Mouse (Mus musculus): ENCODE data around the gene Fam173a. TPM values are rescaled to one million over a fixed set of nuclear protein-coding genes. Genes with fewer than 3 reads are reported as not detected.

Gene Fam173a
- polyA plus RNA-seq, 1 experiment: 114 TPM

GRCm38 (mm10) chr17:25773549-25774120, 19.1 kb downstream of the Fam173a start, which contains the start of gene Narfl:
Narfl (plus strand) TSS chr17:25773776.
- under 1% methylated on average over 37 of the region's 37 CpGs for WGBS
- DNase-seq: peak; percentile 98
- peak within 1 kb of the TSS; percentile 63 for H3K4me3 ChIP-seq (replicated peaks; ENCODE audit: extremely low read depth, low read depth, low read length)
- H3K4me1 ChIP-seq (ENCODE audit: control insufficient read depth, insufficient read depth, low read length): peaks cover 4% of the 10 kb centered on the region; the same call in 1 of the 2 replicates
- TF ChIP-seq CTCF (IDR thresholded peaks at IDR 0.05; ENCODE audit: insufficient read depth, low read length) (peak; percentile 83), POLR2A (IDR thresholded peaks at IDR 0.05; ENCODE audit: borderline replicate concordance, extremely low read depth, low read depth, low read length) (peak; percentile 87)

DNA sequence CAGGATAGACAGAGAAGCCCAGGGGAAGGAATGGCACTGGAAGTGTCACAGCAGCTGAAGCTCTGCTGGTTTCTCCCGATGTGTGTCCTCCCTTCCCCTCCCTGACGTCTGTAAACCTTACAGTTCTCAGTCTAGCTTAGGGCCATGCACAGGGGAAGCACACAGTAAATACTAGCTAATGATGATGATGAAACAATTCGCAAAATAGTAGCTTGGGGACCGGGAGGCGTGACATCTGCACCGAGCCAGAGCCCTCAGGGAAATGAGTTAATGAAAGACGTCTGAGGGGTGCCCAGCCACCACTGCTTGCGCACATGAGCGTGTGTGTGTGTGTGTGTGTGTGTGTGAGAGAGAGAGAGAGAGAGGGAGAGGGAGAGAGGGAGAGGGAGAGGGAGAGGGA, 23.4 kb downstream of the Fam173a start:
- Histone ChIP-seq H3K4me3 (replicated peaks; ENCODE audit: extremely low read depth, low read depth, low read length) (no peak overlapping the region), H3K4me1 (ENCODE audit: control insufficient read depth, insufficient read depth, low read length) (peaks cover 3% of the 10 kb centered on the region; the same call in 1 of the 2 replicates)
- no peak for DNase-seq
- 51% methylated on average over 9 of the region's 9 CpGs for WGBS
- TF ChIP-seq POLR2A (IDR thresholded peaks at IDR 0.05; ENCODE audit: borderline replicate concordance, extremely low read depth, low read depth, low read length): no peak

DNA sequence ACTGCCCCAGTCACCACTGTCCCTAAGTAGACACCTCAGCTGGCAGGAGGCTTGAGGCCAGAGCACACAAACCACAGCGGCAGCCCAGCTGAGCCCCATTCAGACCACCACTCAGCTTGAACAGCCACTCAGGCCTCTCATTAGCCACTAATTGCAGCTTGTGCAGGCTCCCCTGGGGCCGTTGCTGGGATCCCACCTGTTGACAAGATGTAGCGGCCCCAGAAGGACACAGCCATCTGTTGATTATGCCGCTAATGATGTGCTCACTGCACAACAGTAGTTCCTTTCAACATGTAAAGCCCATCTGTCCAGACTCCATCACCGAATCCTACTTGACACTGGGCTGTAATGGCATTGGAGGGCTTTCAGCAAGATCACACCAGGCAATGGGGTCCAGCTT, 26.8 kb downstream of the Fam173a start:
- TF ChIP-seq POLR2A (IDR thresholded peaks at IDR 0.05; ENCODE audit: borderline replicate concordance, extremely low read depth, low read depth, low read length): no peak
- TF ChIP-seq CTCF (IDR thresholded peaks at IDR 0.05; ENCODE audit: insufficient read depth, low read length): no peak
- Histone ChIP-seq H3K4me3 (replicated peaks; ENCODE audit: extremely low read depth, low read depth, low read length) (no peak overlapping the region), H3K4me1 (ENCODE audit: control insufficient read depth, insufficient read depth, low read length) (no peaks in the 10 kb centered on the region)
- WGBS: 72% methylated on average over 5 of the region's 5 CpGs
- no peak for DNase-seq

DNA sequence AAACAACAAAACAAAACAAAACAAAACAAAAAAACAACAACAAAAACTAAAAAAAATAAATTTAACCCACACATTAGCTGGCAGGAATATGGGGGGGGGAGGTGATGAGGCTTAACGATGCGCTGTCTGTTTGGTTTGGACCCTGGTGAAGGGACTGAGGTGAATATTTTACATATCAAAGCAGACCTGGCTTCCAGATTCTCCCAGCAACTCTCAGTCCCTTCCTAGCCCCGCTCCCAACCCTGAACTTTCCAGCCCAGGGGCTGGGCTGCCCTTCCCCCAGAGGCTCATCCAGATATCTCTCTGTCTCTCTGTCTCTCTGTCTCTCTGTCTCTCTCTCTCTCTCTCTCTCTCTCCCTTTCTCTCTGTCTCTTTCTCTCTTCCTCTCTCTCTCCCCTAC, 30.1 kb downstream of the Fam173a start:
- 49% methylated on average over 3 of the region's 3 CpGs for WGBS
- DNase-seq: no peak
- H3K4me3 ChIP-seq (replicated peaks; ENCODE audit: extremely low read depth, low read depth, low read length): no peak overlapping the region
- TF ChIP-seq POLR2A (IDR thresholded peaks at IDR 0.05; ENCODE audit: borderline replicate concordance, extremely low read depth, low read depth, low read length) (no peak), CTCF (IDR thresholded peaks at IDR 0.05; ENCODE audit: insufficient read depth, low read length) (no peak)
- no peaks in the 10 kb centered on the region for H3K4me1 ChIP-seq (ENCODE audit: control insufficient read depth, insufficient read depth, low read length)

DNA sequence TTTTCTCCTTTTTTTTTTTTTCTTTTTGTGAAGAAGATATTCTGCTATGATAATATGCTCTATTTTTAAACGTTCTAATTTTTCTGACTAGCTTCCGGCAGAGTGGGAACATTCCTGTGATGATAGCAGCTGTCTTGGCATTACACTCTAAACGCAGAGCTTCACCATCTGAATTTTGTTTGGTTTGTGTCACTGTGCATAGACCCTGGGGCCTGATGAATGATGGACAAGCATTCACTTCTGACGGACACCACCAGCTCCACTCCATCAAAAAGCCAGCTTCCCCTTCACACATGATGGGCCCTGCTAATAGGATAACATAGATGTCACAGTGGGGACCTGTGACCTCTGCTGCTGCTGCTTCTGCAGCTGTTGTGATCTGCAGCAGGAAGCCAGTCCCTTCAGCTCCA, 31.1 kb downstream of the Fam173a start:
- no peak for TF ChIP-seq CTCF (IDR thresholded peaks at IDR 0.05; ENCODE audit: insufficient read depth, low read length)
- no peak for TF ChIP-seq POLR2A (IDR thresholded peaks at IDR 0.05; ENCODE audit: borderline replicate concordance, extremely low read depth, low read depth, low read length)
- Histone ChIP-seq H3K4me1 (ENCODE audit: control insufficient read depth, insufficient read depth, low read length) (no peaks in the 10 kb centered on the region), H3K4me3 (replicated peaks; ENCODE audit: extremely low read depth, low read depth, low read length) (no peak overlapping the region)
- DNase-seq: no peak
- WGBS: 34% methylated on average over 4 of the region's 4 CpGs

GRCm38 (mm10) chr17:25760148-25760547, 32.6 kb downstream of the Fam173a start:
- H3K4me1 ChIP-seq (ENCODE audit: control insufficient read depth, insufficient read depth, low read length): no peaks in the 10 kb centered on the region
- no peak for DNase-seq
- WGBS: 60% methylated on average over 8 of the region's 8 CpGs
- H3K4me3 ChIP-seq (replicated peaks; ENCODE audit: extremely low read depth, low read depth, low read length): no peak overlapping the region
- TF ChIP-seq POLR2A (IDR thresholded peaks at IDR 0.05; ENCODE audit: borderline replicate concordance, extremely low read depth, low read depth, low read length) (no peak), CTCF (IDR thresholded peaks at IDR 0.05; ENCODE audit: insufficient read depth, low read length) (no peak)

- Histone ChIP-seq H3K4me1 (ENCODE audit: control insufficient read depth, insufficient read depth, low read length) (no peaks in the 10 kb centered on the region), H3K4me3 (replicated peaks; ENCODE audit: extremely low read depth, low read depth, low read length) (no peak overlapping the region)
- no peak for DNase-seq
- WGBS: 48% methylated on average over 3 of the region's 3 CpGs
- no peak for TF ChIP-seq POLR2A (IDR thresholded peaks at IDR 0.05; ENCODE audit: borderline replicate concordance, extremely low read depth, low read depth, low read length)
- no peak for TF ChIP-seq CTCF (IDR thresholded peaks at IDR 0.05; ENCODE audit: insufficient read depth, low read length)
These were observed 35.0 kb downstream of the Fam173a start for GRCm38 (mm10) chr17:25757691-25758090.

DNA sequence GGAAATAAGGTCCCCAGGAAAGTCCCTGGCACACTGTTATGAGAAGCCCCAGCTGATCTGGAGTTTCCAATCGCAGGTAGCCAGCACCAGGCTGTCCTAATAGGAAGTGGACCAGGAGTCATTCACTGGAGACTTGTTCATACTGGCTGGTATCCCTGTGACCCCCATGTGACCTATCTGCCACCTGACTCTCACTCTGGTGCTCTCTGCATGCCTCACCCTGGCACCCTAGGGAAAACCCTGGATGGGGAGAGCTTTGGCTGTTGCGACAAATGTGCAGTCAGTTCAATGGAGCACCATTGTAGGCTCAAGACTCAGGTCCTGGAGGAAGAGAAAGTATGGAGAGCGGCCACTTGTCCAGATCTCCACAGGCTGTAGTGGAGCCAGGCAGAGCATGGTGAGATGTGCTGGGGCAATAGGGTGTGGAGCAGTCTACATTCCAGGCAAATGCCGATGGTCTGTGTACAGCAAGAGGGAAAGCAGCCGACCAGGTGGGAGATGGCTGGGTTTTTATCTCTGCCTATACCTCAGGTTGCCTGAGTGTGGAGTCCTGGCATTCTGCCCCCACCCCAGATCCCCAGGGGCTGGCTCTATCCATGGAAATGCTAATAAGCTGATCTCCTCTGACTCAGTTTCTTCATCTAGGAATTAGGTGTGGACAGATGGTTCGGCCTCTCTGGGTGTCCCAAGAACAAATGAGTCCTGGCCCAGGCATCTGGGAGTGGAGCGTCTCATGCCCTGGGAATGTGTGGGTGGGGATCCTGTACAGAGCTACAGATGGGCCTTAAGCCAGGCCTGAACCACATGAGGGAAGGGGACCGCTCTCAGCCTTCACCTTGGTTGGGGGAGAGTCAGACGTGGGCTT, 36.1 kb downstream of the Fam173a start:
- Histone ChIP-seq H3K4me3 (replicated peaks; ENCODE audit: extremely low read depth, low read depth, low read length) (no peak overlapping the region), H3K4me1 (ENCODE audit: control insufficient read depth, insufficient read depth, low read length) (no peaks in the 10 kb centered on the region)
- DNase-seq: no peak
- 55% methylated on average over 9 of the region's 9 CpGs for WGBS
- TF ChIP-seq POLR2A (IDR thresholded peaks at IDR 0.05; ENCODE audit: borderline replicate concordance, extremely low read depth, low read depth, low read length) (no peak), CTCF (IDR thresholded peaks at IDR 0.05; ENCODE audit: insufficient read depth, low read length) (no peak)

DNA sequence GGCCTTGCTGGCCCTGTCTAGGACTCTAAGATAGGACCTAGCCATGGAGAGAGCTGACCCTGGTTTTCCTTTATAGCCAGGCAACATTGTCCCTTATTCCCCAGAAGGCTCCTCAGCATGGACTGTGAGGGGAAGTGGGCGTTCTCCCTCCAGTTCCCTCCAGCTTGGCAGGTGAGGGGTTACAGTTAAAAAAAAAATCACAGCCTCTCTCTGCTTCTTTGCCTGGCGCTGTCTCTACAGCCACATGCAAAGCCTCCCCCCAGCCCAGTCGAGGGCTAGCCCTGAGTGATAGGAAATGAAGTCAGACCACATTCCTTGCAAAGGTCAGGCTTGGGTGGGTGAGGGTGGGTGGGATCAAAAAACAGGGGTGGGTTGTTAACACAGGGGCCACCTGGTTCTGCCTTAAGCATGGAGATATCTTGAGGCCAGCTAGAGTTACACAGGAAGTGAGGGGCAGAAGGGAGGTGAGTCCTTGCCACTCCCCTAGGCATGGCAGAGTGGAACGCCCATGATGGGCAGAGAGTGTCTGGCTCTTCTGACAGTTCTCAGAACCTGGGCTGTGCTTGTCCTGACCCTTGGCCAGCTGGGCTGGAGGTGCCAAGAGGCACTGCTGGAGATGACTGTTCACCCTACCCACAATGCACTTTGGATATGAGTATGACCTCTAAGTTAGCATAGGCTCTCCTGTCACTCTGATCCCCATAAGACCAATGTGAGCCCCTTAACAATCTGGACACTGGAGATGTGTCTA, 36.9 kb downstream of the Fam173a start:
- DNase-seq: no peak
- TF ChIP-seq POLR2A (IDR thresholded peaks at IDR 0.05; ENCODE audit: borderline replicate concordance, extremely low read depth, low read depth, low read length) (no peak), CTCF (IDR thresholded peaks at IDR 0.05; ENCODE audit: insufficient read depth, low read length) (no peak)
- H3K4me3 ChIP-seq (replicated peaks; ENCODE audit: extremely low read depth, low read depth, low read length): no peak overlapping the region
- no peaks in the 10 kb centered on the region for H3K4me1 ChIP-seq (ENCODE audit: control insufficient read depth, insufficient read depth, low read length)
- WGBS: 24% methylated on average over 4 of the region's 4 CpGs
